Mouse (Mus musculus) left cerebral cortex, adult 6 months (tissue): ENCODE results near the gene Speer4f2. TPM values are rescaled to one million over a fixed set of nuclear protein-coding genes. Genes with fewer than 3 reads are reported as not detected.

Experiments used
- long read RNA-seq, 2 experiments: library from polyadenylated mRNA; unstranded; transcript quantifications; one replicate each; pipeline ENCODE4 v2.0.0; 2019 to 2020
- polyA plus RNA-seq: library from polyadenylated mRNA; unstranded; fragments of <200 nt; fragmentation: Nextera tagmentation; gene quantifications from 2 replicates; pipeline ENCODE4 v1.2.3, GENCODE M21; 2021

Gene Speer4f2
- not detected in 2 replicates for polyA plus RNA-seq
- long read RNA-seq, experiment 1, result 0 reads
- long read RNA-seq, experiment 2, result 0 reads

DNA sequence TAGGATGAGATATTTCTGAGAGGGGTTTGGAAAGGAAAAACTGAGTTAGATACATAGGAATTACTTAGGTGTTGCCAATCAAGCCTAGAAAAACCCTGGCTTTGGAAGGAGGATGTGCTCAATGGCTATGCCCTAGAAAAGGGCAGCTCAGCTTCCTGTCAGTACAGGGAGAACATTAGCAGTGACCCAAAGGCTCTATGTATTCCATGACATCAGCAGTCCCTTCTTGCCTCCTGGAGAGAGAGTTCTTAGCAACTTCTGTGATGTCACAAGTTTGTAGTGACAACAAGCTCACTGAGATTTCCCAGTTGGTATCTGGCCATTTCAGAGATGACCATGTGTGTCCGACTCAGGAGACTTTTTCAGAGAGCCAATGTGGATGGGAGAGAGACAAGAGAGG is at the start of gene Speer4f2:
Speer4f2 (plus strand) TSS at position 301 of the 400 bp plus-strand sequence.

Other genes starting within 250 kb of the Speer4f2 start
- gene Speer4f1, start 102.9 kb downstream of the Speer4f2 start, polyA plus RNA-seq, result not detected in 2 replicates
- 10.8 and 12.6 TPM in 2 replicates for gene Sema3c, start 201.1 kb downstream of the Speer4f2 start, polyA plus RNA-seq